Mouse (Mus musculus) limb, embryonic 14.5 days (tissue): ENCODE data around the gene Plppr2. TPM values are rescaled to one million over a fixed set of nuclear protein-coding genes. Genes with fewer than 3 reads are reported as not detected.

Experiments
- ATAC-seq: fragments of 200-750 bp; cut with Nextera tagmentation; 2 replicates; pipeline ENCODE4 v1.8.0; 2017; ENCODE audit warnings: low read depth, moderate number of reproducible peaks, moderate TSS enrichment; ENCODE audit not compliant: low FRiP score
- DNase-seq: peaks from one replicate; pipeline ENCODE4 v3.0.0-alpha.2; 2015; ENCODE audit warnings: low spot score
- H3K27ac ChIP-seq: fragments of 300-500 bp; sonication (generic); replicated peaks from 2 replicates; pipeline ENCODE4 v1.5.1; 2014; ENCODE audit warnings: low read depth, mild to moderate bottlenecking, low read length, moderate library complexity, mixed read lengths
- H3K27me3 ChIP-seq: fragments of 300-500 bp; sonication (generic); 2 replicates; pipeline ENCODE4 v1.6.1; 2014; ENCODE audit warnings: low read length, mixed read lengths; ENCODE audit not compliant: control insufficient read depth, insufficient read depth
- H3K36me3 ChIP-seq: fragments of 300-500 bp; sonication (generic); 2 replicates; pipeline ENCODE4 v1.6.1; 2014; ENCODE audit warnings: mild to moderate bottlenecking, low read length, moderate library complexity, mixed read lengths; ENCODE audit not compliant: control insufficient read depth, insufficient read depth
- H3K4me1 ChIP-seq: fragments of 300-500 bp; sonication (generic); 2 replicates; pipeline ENCODE4 v1.6.1; 2014; ENCODE audit warnings: antibody characterized with exemption, low read length, mixed read lengths; ENCODE audit not compliant: control insufficient read depth, insufficient read depth
- H3K4me2 ChIP-seq: fragments of 300-500 bp; sonication (generic); replicated peaks from 2 replicates; pipeline ENCODE4 v1.6.1; 2014; ENCODE audit warnings: low read depth, mild to moderate bottlenecking, low read length, moderate library complexity; ENCODE audit not compliant: severe bottlenecking
- H3K4me3 ChIP-seq: fragments of 300-500 bp; sonication (generic); replicated peaks from 2 replicates; pipeline ENCODE4 v1.5.1; 2014; ENCODE audit warnings: low read length
- H3K9ac ChIP-seq: fragments of 300-500 bp; sonication (generic); 2 replicates; pipeline ENCODE4 v1.6.1; 2014; ENCODE audit warnings: mild to moderate bottlenecking, low read depth, low read length, moderate library complexity; ENCODE audit not compliant: severe bottlenecking
- H3K9me3 ChIP-seq: fragments of 300-500 bp; sonication (generic); 2 replicates; pipeline ENCODE4 v1.6.1; 2016; ENCODE audit warnings: low read length; ENCODE audit not compliant: control insufficient read depth
- POLR2A ChIP-seq: fragments of 200-500 bp; IDR thresholded peaks from 2 replicates; pipeline ENCODE4 v1.8.0; 2012; ENCODE audit warnings: inconsistent platforms, mild to moderate bottlenecking, moderate library complexity, borderline replicate concordance; ENCODE audit not compliant: insufficient read depth, insufficient read length; ENCODE audit errors: extremely low read depth
- WGBS: fragments of 180-500 bp; shearing (Covaris S2); extraction: QIAGEN DNeasy Blood & Tissue Kit; methylation state at CpG from one replicate; pipeline ENCODE4 v1.1.7; 2014; 5-methylcytosine and 5-hydroxymethylcytosine counted together
- polyA plus RNA-seq, 2 experiments: library from polyadenylated mRNA; depleted of rRNA in 1 of 2; stranded (reverse) in 1 of 2; unstranded in 1 of 2; fragments of >200 nt; fragmentation: Nextera tagmentation in 1 of 2; extraction: Ambion mirVana in 1 of 2; gene quantifications; 2 replicates each; pipeline versions ENCODE4 v1.2.1 to v1.2.3; 2012 to 2014

Plppr2 gene
- polyA plus RNA-seq, 2 experiments, result 8.7 to 31.7 TPM

DNA sequence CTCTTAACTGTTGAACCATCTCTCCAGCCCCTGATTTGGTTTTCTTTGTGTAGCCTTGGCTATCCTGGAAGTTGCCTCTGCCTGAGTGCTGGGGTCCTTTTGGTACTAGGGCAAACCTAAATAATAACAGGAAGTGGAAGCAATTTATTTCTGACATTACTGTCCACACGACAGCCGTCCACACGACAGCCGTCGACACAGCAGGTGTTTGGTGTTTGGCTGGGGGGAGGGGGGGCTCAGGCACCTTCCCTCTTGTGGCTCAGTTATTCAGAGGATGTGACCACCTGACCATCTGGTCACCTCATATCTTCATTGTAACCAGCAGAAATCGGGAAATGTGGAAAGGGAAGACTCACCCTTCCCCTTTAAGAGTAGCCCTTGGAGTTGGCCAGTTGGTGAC is 32.0 kb downstream of the Plppr2 start:
- ATAC-seq (no peak), DNase-seq (no peak)
- no peak overlapping the region for H3K9ac ChIP-seq
- no peak for TF ChIP-seq POLR2A
- no peaks in the 10 kb centered on the region for H3K4me1 ChIP-seq
- no peak overlapping the region for H3K4me2 ChIP-seq
- 42% methylated on average over 6 of the region's 6 CpGs for WGBS
- H3K36me3 ChIP-seq, result no peaks in the 10 kb centered on the region
- no peak overlapping the region for H3K27ac ChIP-seq
- H3K27me3 ChIP-seq, result no peaks in the 10 kb centered on the region
- no peak overlapping the region for H3K4me3 ChIP-seq
- H3K9me3 ChIP-seq, result no peaks in the 10 kb centered on the region

DNA sequence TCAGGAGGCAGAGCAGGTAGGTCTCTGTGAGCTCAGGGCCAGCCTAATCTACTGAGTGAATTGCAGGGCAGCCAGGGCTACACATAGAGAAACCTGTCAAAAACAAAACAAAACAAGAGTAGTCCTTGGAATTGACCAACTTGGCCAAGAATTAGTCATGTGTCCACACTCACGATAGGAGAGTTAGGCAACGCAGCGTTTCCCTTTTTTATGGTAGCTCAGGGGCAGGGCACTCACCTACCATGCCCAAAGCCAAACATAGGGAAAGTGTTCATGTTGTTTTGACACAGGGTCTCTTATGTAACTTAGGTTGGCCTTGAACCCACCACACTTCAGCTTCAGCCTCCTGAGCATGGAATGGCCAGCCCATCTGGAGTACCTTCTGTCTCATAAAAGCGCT is 32.5 kb downstream of the Plppr2 start:
- TF ChIP-seq POLR2A, result no peak
- H3K9ac ChIP-seq, result no peak overlapping the region
- no peak overlapping the region for H3K27ac ChIP-seq
- H3K36me3 ChIP-seq, result no peaks in the 10 kb centered on the region
- H3K4me2 ChIP-seq, result no peak overlapping the region
- DNase-seq (no peak), ATAC-seq (no peak)
- H3K27me3 ChIP-seq, result no peaks in the 10 kb centered on the region
- H3K4me3 ChIP-seq, result no peak overlapping the region
- H3K9me3 ChIP-seq, result no peaks in the 10 kb centered on the region
- H3K4me1 ChIP-seq, result no peaks in the 10 kb centered on the region
- 93% methylated on average over 4 of the region's 4 CpGs for WGBS

DNA sequence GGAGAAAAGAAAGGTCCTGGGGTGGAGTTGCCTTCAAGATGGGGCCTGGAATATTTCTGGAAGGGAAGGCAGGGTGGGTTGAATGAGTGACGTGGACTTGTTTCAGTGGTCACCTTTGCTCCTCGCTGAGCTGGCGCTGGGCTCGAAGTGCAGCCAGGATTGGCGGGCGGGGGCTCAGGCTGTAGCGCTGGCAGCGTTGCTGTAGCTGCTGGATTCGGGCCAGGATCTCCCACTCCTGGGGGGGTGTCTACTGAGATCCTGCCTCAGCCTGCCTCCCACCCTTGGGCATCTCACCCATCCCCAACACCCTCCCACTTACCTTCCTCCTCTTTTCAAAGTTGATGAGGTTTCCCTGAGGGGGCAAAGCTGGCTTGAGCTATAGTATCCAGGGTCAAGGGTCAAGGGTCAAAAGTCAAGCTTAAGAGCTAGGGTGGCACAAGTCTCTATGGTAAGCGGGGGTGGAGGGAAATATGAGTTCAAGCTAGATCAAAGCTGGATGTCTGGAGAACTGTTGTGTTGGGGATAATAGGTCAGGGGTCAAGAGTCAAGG is 39.9 kb downstream of the Plppr2 start:
- Histone ChIP-seq H3K4me3 (no peak overlapping the region), H3K36me3 (no peaks in the 10 kb centered on the region), H3K27me3 (no peaks in the 10 kb centered on the region), H3K9ac (no peak overlapping the region), H3K9me3 (no peaks in the 10 kb centered on the region), H3K4me1 (no peaks in the 10 kb centered on the region), H3K27ac (no peak overlapping the region), H3K4me2 (no peak overlapping the region)
- no peak for ATAC-seq
- TF ChIP-seq POLR2A, result no peak
- WGBS, result 86% methylated on average over 10 of the region's 10 CpGs
- DNase-seq, result no peak

DNA sequence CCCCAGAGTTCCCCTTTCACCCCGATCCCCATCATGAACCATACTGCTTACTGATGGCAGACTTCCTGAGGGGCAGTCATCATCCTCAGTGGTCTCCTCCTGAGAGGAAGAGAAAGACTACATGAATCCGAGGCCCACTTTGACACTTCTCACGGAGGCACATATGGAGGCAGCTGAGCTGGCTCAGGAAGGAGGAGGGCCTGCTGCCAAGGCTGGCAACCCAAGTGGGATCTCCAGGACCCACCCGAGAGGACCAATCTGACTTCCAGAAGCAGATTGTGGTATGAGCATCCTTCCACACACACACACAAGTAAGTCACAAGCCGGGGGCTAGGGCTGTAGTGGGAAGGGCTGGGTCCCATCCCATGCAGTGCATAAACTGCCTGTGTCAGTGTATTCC is 40.5 kb downstream of the Plppr2 start:
- Histone ChIP-seq H3K4me1 (no peaks in the 10 kb centered on the region), H3K9ac (no peak overlapping the region), H3K36me3 (no peaks in the 10 kb centered on the region), H3K4me2 (no peak overlapping the region), H3K4me3 (no peak overlapping the region), H3K27ac (no peak overlapping the region), H3K27me3 (no peaks in the 10 kb centered on the region), H3K9me3 (no peaks in the 10 kb centered on the region)
- no peak for TF ChIP-seq POLR2A
- WGBS, result 87% methylated on average over 5 of the region's 5 CpGs
- ATAC-seq, result no peak
- DNase-seq, result no peak

DNA sequence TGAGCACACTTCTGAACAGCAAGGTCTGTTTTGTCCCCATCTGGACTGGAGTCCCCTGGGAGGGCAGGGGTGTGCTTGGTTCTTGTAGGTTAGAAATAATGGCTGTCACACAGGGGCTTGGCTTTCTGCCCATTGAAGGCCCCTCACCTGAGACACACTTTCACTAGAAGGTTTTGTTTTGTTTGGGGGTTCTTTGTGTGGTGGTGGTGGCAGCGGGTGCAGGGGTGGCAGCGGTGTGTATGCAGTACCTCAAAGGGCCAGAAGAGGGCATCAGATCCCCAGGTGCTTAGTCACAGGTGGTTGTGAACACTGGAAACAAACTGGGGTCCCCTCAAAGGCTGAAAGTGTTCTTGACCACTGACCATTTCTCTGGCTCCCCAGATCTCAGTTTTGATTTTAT is 41.1 kb downstream of the Plppr2 start:
- Histone ChIP-seq H3K36me3 (no peaks in the 10 kb centered on the region), H3K4me2 (no peak overlapping the region), H3K4me3 (no peak overlapping the region), H3K9ac (no peak overlapping the region), H3K27me3 (no peaks in the 10 kb centered on the region), H3K27ac (no peak overlapping the region), H3K9me3 (no peaks in the 10 kb centered on the region), H3K4me1 (no peaks in the 10 kb centered on the region)
- WGBS, result 24% methylated on average over 2 of the region's 2 CpGs
- TF ChIP-seq POLR2A, result no peak
- DNase-seq, result no peak
- ATAC-seq, result no peak
